Mouse (Mus musculus) left cerebral cortex, postnatal 36 days (tissue): ENCODE data around the gene Zdhhc15. TPM values are rescaled to one million over a fixed set of nuclear protein-coding genes. Genes with fewer than 3 reads are reported as not detected.
A peak's percentile ranks its signal among the peaks of the same experiment; 100 is the strongest.
"Not testable (repeated sequence)": the region's sequence is repeated elsewhere in the genome, so short reads cannot be mapped to it uniquely, and the experiment has no call there.

Experiments
- DNase-seq, 2 experiments: peaks; one replicate each; pipeline ENCODE4 v3.0.0; 2021 to 2022; ENCODE audit warnings: low spot score in 2 of 2, mixed read lengths in 1 of 2
- intact Hi-C: fragments of 180-260 bp; cut with DNase I; formaldehyde crosslinking; loops from one replicate; pipeline ENCODE4 v1.15.1; 2025
- total RNA-seq, 2 experiments: library from RNA; stranded (reverse); gene quantifications; 2 replicates each; pipeline ENCODE4 v1.2.3; 2021

Gene Zdhhc15
- 1 to 10 TPM; 6.2 to 7.5 TPM for total RNA-seq

DNA sequence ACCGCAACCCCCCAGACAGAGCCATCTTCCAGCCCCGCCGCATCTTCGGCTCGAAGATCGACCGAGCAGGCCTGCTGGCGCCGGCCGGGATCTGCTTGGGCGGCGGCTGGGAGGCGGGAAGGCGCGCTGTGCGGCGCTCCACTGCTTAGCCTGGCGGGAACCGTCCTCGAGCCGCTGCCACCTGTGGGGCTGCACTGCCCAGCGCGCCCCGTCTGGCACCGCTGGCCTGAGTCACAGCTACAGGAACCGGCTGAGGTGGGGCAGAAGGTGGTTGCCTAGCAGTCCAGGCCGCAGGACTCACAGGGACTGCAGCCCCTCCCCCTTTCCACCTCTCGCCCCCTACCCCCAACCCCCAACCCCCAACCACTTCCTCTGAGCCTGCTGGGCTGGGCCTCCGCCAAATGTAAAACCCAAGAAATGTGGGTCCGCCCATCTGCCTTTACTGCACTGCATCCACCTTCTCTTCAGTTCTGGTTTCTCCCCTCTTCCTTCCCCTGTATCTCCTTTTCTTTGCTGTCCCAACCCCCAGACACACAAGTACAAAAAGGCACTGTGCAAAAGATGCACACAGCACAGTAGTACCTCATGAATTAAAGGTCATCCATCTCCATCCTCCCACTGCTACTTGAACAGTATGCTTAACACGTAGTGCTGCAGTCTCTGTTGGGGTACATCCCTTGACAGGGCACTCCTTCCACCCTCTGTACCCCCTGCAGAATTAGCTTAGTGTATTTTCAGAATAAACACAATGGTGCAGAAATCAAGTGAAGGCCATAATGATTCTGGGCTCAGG is at the start of gene Zdhhc15:
Gene Zdhhc15 (minus strand): TSS at position 308 of the 793 bp plus-strand sequence.
- DNase-seq = peak; percentile 46 to 47
- intact Hi-C loops = no loop called here

DNA sequence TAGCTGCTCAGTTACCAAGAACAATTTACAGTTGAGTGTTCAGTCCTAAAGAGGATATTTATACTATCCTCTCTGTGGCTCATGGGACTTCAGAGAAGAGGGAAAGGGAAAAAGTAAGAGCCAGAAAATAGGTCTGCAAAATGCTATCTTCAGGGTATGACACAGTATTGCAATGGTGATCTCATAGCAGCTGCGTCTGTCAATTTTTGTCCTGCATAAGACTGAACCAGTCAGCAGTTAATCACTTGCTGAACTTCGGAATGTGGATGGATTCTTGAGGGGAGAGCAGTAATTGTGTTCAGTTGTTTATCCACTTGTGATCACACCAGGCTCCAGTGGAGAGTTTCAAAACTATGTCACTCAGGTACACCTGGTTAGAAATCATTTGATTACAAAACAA is 37.1 kb upstream of the Zdhhc15 start:
- no peak for DNase-seq
- intact Hi-C loops = no loop called here

DNA sequence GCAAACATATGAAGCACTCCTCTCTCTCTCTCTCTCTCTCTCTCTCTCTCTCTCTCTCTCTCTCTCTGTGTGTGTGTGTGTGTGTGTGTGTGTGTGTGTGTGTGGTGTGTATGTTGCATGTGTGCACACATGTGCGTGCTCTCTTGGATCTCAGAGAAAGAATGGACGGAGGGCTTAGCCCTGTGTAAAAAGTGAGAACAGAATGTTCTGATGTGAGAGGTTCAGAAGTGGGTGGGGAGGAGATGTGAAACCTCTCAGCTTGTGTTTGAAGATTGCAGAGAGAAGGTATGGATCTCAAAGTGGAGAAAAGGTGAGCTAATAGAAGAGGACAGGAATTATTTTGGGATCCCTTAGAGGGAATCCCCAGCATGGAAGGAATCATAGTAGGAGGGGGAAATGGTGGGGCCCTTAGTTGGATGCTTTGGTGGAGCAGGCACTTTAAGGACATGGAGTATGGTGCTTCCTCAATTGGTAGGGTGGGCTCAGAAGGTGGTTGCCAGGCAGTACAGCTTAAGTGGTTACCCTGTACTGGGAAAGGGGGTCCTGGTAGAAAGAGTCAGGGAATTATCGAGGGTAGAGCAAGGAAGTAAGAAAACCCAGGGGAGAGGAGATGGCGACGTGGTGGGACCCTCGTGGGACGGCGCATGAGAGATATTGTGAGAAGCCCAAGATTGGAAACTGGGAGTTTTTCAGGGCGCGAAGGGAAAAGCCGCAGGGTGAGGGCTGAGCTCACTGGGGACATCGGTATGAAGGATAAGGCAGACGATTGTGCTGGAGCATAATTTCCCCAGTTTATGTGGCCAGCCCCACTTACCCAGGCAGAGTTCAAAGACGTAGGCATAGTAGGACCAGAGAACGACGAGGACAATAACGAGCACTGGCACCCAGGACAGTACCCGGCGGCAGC is 761 bp downstream of the Zdhhc15 start:
- DNase-seq = no peak
- intact Hi-C loops = no loop called here

DNA sequence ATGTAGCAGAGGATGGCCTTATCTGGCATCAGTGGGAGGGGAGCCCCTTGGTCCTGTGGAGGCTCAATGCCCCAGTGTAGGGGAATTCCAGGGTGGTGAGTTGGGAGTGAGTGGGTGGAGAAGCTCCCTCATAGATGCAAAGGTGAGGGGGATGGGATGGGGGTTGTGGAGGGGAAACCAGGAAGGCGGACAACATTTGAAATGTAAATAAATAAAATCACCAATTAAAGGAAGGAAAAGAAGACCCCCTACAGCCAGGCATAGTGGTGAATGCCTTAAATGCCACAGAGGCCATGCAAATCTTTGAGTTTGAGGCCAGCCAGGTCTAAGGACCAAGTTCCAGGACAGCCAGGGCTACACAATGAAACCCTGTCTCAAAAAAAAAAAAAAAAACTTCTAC is 13.9 kb downstream of the Zdhhc15 start:
- no peak for DNase-seq
- intact Hi-C loops = no loop called here

DNA sequence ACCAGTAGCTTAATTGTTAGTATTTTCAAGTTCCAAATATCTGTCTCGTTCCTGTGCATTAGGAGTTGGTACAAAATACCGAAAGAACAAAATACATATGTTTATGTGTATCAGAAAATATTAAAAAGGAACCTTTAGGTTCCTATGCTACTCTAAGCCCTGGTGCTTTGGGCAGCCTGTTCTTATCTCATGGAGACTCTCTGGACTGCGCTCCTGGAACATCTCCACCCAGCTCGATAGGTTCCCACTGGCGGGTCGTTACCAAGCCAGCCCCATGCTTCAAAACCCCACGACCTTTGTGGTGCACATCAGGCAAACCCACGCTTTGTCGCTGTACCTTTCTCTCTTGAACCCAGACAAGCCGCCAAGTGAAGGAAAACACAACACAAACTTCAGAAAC is 58.3 kb downstream of the Zdhhc15 start:
- intact Hi-C loops = no loop called here
- DNase-seq = no peak

DNA sequence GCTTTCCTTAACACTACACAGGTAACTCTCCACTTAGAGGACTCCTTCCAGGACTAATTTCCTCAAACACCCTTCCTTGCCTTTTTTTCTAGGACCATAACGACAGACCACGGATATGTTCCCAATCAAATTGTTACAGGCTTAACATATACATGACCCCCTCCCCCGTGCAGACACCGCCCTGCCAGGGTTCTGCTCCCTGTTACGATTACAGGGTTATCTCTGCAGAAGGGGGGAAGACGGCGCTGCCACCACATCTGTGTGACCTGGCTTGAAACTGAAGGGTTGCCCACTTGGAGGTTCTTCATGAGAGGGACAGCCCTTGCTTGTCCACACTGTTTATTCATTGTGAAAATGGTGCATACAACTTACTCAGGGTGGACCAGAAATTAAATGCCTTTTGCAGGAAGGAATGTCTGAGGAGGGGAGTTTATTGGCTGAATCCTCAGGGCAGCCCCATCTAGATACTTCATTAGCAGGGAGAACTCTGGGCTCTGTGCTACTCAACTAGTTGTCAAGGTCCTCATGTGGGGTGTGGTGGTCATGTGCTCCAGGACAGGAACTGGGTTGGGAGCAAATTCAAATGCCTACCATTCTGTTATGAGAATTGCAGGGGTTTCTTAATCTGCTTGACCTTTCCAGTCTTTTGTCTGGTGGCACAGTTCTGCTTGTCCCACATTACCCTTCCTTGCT is 67.0 kb downstream of the Zdhhc15 start:
- DNase-seq, intact Hi-C loops: not testable (repeated sequence)

DNA sequence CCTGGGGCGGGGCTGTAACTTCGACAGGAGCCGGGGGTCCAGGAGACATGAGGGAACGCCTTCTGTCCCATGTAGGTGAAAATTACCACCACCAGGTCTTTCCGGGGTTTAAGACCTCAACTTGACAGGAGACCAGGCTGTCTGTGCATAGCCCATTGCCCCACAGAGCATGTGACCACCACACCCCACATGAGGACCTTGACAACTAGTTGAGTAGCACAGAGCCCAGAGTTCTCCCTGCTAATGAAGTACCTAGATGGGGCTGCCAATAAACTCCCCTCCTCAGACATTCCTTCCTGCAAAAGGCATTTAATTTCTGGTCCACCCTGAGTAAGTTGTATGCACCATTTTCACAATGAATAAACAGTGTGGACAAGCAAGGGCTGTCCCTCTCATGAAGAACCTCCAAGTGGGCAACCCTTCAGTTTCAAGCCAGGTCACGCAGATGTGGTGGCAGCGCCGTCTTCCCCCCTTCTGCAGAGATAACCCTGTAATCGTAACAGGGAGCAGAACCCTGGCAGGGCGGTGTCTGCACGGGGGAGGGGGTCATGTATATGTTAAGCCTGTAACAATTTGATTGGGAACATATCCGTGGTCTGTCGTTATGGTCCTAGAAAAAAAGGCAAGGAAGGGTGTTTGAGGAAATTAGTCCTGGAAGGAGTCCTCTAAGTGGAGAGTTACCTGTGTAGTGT is 68.5 kb downstream of the Zdhhc15 start:
- intact Hi-C loops, DNase-seq: not testable (repeated sequence)

DNA sequence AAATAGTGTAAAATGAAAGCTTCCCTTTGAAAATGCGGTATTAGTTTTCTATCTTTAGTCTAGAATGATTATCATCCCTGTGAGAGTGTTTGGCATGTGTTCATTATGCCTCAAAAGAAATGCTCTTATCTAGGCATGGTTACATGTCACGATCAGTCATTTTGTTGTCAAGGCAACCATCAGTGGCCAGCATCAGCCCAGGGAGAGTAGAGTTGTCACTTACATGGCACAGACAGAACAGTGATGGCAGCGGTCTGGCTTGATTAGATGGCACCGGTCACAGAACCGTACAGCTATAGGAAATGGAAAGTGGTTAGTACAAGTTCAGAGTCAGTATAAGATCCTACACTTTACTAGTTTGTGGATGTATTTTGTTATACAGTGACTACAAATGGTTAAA is 96.9 kb downstream of the Zdhhc15 start:
- intact Hi-C loops = no loop called here
- DNase-seq = no peak

DNA sequence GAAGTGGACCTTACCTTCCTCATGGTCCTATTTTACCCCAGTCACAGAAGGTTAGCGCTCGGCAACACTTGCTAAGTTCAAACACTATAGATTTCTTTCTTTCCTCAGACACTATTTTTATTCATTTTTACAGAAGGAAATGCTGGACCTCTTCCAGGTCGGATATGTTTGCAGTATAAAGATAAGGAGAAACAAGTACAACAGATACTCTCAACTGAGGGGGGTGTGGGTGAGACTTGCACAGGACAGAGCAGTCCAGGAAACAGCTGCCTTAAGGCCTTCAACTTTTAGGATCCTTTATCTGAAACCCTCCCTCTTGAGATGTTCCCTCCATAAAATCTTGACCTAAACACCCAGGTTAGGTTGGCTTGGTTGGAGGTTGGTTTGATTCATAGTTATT is 103.4 kb downstream of the Zdhhc15 start:
- DNase-seq = no peak
- intact Hi-C loops = no loop called here

DNA sequence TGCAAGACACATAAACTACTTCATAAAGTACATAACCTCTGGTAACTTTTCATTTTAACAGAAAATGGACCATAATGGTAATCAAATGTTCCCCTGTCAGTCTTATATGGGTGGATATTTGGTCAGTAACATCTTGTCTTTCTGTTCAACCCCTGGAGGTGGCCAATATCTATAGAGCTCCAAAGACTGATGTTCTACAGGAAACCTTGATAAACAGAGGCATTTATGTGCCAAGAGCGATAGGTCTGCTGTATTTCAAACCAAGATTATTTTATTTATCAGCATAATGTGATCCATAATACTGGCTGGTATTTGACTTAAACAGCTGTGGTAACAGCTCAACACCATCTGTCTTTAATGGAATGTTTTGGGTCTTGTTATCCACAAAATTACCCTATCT is 125.6 kb downstream of the Zdhhc15 start:
- DNase-seq = no peak

DNA sequence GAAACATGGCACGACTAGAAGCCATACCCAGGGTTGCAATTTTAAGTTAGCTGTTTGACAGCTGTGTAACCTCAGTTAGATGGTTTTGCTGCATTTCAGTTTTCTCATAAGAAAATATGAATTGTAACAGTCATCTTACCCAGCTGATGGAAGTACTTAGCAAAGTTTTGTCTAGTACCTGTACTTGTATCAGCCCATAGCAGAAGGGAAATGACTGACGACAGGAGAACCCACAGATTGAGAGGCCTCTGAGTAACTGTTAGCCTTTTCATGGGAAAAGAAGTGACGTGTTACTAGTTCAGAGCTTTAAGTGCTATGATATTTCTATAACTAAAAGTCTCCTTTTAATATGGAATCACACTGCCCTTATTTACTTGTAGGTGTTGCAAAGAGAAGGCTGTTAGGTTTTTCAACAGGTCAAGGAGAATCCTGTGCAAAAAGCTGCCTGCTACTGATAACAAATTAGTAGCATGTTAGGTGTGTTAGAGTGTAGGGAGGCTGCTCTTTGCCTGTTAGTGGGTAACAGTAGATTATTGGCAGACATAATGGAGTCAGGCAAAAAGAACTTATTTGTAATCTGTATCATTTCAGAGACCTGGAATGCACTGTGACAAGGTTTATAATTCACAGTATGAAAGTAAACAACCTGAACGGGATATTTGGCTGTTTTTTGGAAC is 126.8 kb downstream of the Zdhhc15 start:
- intact Hi-C loops = no loop called here
- no peak for DNase-seq

More for the DNA sequence above, 125.6 kb downstream of the Zdhhc15 start:
- intact Hi-C loops = no loop called here

DNA sequence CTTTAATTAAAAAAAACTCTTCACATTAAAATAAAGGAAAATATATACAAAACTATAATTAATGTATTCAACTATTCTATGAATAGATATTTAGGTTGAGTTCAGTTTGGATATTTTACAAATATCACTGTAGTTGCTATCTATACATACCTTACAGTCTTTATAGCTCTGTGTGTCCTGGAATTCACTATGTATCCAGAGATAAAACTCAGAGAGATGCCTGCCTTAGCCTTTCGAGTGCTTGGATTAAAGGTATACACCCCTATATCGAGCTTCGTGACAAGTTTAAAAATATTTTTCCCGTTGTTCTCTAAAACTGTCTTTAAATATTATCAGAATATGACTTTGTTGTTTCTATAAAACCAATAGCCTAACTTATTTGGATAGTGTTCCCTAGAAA is 128.2 kb downstream of the Zdhhc15 start:
- DNase-seq = no peak

DNA sequence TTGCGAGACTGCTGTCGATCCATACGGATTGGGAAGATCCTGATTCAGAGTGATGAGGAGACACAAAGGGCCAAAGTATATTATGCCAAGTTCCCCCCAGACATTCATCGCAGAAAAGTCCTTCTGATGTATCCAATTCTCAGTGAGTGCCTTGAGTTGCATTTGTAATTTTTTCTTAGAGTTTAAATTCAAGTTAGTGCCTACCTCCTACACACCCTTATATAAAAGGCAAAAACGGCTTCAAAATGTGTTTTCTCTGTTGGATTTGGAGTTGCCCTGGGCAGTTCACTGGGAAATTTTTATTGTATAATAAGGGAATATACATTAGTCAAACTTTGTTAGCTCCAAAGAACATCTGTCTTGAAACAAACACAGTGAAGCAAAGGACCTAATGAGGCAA is 169.1 kb downstream of the Zdhhc15 start:
- intact Hi-C loops = no loop called here
- peak in 1 of 2 experiments; percentile 4 for DNase-seq

More for the DNA sequence above, 128.2 kb downstream of the Zdhhc15 start:
- intact Hi-C loops = no loop called here

DNA sequence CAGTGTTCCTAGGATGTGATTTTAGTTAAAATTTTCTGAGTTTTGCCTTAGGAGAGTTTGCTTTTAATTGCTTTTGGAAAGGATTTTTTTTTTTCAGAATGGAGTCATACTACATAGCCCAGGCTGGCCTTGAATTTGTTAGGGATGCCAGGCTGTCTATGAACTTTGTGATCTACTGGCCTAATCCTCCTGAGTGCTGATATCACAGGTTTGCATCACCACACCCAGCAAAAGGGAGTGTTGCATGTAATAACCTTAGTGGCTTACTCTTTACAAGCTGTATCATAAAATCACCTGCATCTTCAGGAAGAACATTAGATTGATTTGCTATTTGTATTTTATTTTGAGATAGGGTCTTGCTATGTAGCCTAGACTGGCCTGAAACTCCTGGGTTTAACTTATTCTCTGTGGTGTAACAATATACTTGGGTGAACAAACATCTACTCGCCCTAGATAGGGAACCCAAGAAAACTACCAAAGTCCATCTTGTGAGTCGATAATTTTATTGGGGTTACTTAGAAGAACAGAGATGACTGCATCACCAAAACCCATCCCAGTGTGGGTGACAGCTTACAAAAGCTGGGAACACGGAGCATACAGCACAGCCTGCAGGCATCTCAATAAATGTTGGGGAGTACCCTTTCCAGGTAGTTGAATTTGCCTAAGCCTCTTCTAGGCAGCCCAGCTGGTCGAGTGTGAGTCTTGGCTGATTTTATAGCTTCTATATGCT is 181.1 kb downstream of the Zdhhc15 start:
- intact Hi-C loops = loop anchor here (10.0 kb wide), 1 partner anchor 75 kb away; the partner anchor contains the start of gene Abcb7

DNA sequence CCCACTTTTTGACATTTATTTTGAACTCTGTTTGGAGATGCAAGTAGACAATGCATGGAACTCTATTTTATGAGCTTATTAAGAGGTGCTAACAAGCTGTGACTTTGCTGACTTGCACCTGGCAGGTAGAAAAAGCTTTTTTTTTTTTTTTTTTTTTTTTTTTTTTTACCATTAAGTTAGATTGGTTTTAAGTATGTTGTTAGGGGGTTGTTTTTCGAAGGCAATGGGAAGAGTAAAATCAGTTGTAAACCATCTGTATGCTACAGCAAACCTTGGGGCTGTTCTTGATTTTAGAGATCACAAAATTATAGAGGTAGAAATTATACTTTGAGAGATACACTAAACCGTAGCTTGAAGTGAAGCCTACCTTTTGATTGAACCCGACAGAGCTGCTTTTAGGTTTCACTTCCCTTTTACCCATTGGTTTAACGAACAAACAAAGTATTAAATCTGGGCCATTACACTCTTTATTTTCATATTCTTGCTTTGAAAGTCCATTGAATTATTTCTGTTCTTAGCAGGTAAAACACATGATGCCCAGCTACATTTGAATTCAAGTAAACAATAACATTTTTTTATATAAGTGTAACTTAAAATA is 181.9 kb downstream of the Zdhhc15 start:
- no peak for DNase-seq
- intact Hi-C loops = loop anchor here (10.0 kb wide), 1 partner anchor 74 kb away; the partner anchor contains the start of gene Abcb7

More for the DNA sequence above, 181.1 kb downstream of the Zdhhc15 start:
- DNase-seq = no peak

DNA sequence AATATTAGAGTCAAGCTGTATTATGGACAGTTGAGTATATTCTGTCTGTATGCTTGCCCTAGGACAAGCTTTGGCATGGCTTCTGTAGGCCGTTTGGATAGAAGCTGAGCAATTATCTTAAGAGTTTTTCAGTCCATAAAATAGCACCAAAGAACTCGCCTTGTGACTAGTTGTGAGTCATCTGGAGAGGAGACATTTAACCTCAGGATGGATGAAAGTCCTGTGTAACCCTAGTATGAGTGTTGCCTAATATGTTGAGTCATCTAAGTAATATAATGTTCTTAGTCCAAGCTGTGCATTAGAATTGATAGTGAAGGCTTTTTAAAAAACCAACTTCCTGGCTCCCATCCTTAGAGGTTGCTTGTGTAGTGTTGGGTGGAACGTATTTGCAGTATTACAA is 182.8 kb downstream of the Zdhhc15 start:
- DNase-seq = no peak
- intact Hi-C loops = loop anchor here (10.0 kb wide), 1 partner anchor 73 kb away; the partner anchor contains the start of gene Abcb7
